Mouse (Mus musculus): ENCODE results near the gene Cmss1. TPM values are rescaled to one million over a fixed set of nuclear protein-coding genes. Genes with fewer than 3 reads are reported as not detected.

Cmss1 gene
- 50.4 and 50.5 TPM in 2 replicates for polyA plus RNA-seq (2015; fragmentation: Nextera tagmentation; extraction: Ambion mirVana)

DNA sequence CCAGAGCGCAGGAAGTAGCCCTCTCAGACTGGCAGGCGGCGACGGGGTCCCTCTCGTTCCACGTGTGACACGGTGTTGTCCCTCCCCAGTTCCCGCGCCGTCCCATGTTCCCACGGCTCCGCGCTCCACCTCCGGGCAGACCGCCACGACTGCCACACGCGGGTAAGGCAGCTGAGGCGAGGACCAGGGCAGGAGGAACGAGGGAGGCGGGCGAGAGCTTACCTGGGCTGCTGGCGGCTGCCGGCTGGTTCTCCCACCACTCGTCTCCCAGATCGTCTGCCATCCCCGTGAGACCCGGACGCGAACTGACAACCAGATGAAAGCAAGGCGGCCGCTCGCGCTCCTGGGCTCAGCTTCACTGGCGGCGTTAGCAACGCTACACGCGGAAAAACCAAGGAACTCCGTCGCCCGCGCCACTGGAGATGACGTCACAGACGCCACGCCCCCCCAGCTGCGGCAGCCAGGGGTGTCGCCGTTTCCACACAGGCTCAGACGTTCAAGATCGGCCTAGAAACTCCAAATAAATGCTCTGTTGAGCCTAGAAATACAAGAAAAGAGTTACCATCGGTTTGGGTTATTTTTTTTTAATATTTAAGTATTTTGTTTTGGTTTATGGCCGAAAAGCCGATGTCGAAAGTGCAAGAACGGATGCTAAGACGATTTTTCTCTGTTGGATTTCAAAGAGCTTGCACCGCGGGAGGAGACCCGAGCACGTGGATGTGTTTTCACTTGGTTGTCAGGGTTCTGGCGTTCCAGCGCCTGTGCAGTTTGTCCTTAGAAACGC lies at the start of gene Cmss1:
Cmss1 (minus strand) TSS at position 421 of the 784 bp plus-strand sequence.
- Histone ChIP-seq H3K27me3 (ENCODE audit: insufficient read depth, low read length) (no peaks in the 10 kb centered on the region), H3K4me3 (replicated peaks; ENCODE audit: low read depth, low read length) (peak within 1 kb of the TSS; percentile 90), H3K9ac (ENCODE audit: low read depth, low read length) (peak within 1 kb of the TSS; percentile 77), H3K9me3 (replicated peaks; ENCODE audit: low read length) (no peaks in the 10 kb centered on the region), H3K36me3 (ENCODE audit: insufficient read depth, low read length) (no peaks in the 10 kb centered on the region), H3K27ac (peak within 1 kb of the TSS; percentile 55; the same call in 1 of the 2 replicates), H3K4me2 (ENCODE audit: low read length) (peak within 1 kb of the TSS; percentile 93), H3K4me1 (replicated peaks; ENCODE audit: insufficient read depth, low read length) (no peaks in the 10 kb centered on the region)
- 0 out of 2 replicates have a peak, but pooled peaks have one; percentile 4 for TF ChIP-seq CTCF (IDR thresholded peaks at IDR 0.05; ENCODE audit: low read depth)
- ATAC-seq (replicated peaks; ENCODE audit: low FRiP score, low read depth) (peak; percentile 92), DNase-seq (ENCODE audit: low spot score) (peak; percentile 85)
- under 1% methylated on average over 64 of the region's 64 CpGs for WGBS

DNA sequence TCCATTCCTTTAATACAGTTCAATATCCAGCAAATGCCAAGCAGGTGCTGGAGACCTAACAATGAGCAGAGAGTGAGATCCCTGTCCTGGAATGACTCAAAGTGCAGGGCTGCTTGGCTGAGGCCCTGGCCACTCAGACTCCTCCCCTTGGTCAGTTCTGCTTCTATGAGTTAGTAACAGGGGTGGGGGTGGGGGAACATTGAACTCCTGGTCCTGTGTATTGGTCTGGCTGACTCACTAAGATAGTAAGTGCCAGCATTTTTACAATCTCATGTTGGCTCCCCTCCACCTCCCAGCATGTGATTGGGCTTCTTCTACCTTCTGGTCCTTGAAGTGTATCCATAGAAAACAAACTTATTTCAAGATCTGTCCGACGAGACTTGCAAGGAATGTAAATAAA lies 43.2 kb upstream of the Cmss1 start:
- ATAC-seq (replicated peaks; ENCODE audit: low FRiP score, low read depth) (peak; percentile 77), DNase-seq (ENCODE audit: low spot score) (peak; percentile 25)
- no peaks in the 10 kb centered on the region for H3K9me3 ChIP-seq (replicated peaks; ENCODE audit: low read length)
- no peak overlapping the region for H3K27ac ChIP-seq
- no peaks in the 10 kb centered on the region for H3K27me3 ChIP-seq (ENCODE audit: insufficient read depth, low read length)
- no peaks in the 10 kb centered on the region for H3K36me3 ChIP-seq (ENCODE audit: insufficient read depth, low read length)
- no peaks in the 10 kb centered on the region for H3K4me1 ChIP-seq (replicated peaks; ENCODE audit: insufficient read depth, low read length)
- no peak overlapping the region for H3K4me2 ChIP-seq (ENCODE audit: low read length)
- H3K9ac ChIP-seq (ENCODE audit: low read depth, low read length): no peak overlapping the region
- no peak for TF ChIP-seq CTCF (IDR thresholded peaks at IDR 0.05; ENCODE audit: low read depth)
- H3K4me3 ChIP-seq (replicated peaks; ENCODE audit: low read depth, low read length): no peak overlapping the region
- 35% methylated on average over 2 of the region's 2 CpGs for WGBS

DNA sequence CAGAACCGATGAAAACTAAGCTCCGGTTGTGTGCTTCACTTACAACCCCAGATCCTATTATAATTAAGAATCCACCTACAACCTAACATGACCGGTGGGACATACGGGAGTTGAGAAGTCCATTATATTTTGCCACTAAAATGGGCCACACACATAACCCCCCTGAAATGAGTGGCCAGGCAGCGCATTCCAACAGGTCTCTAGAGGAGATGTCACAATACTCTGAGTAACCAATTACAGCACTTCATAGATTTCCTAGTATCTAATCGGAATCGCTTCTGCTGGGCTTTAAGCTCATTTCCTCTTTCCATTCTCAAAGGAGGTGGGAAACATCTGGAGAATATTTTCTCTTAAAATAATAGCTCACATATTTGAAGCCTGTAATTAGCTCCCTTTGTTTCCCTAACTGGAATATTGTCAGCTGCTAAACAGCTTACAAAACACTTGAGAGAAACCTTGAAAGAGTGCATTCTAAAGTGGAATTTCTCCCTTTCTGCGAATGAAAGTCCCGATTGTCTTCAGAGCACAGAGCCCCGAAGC lies 34.8 kb upstream of the Cmss1 start:
- Histone ChIP-seq H3K27me3 (ENCODE audit: insufficient read depth, low read length) (no peaks in the 10 kb centered on the region), H3K36me3 (ENCODE audit: insufficient read depth, low read length) (no peaks in the 10 kb centered on the region), H3K27ac (no peak overlapping the region), H3K9ac (ENCODE audit: low read depth, low read length) (no peak overlapping the region), H3K4me1 (replicated peaks; ENCODE audit: insufficient read depth, low read length) (no peaks in the 10 kb centered on the region), H3K4me2 (ENCODE audit: low read length) (no peak overlapping the region), H3K9me3 (replicated peaks; ENCODE audit: low read length) (no peaks in the 10 kb centered on the region), H3K4me3 (replicated peaks; ENCODE audit: low read depth, low read length) (no peak overlapping the region)
- no peak for ATAC-seq (replicated peaks; ENCODE audit: low FRiP score, low read depth)
- DNase-seq (ENCODE audit: low spot score): no peak
- WGBS: 72% methylated on average over 10 of the region's 10 CpGs
- TF ChIP-seq CTCF (IDR thresholded peaks at IDR 0.05; ENCODE audit: low read depth): no peak

DNA sequence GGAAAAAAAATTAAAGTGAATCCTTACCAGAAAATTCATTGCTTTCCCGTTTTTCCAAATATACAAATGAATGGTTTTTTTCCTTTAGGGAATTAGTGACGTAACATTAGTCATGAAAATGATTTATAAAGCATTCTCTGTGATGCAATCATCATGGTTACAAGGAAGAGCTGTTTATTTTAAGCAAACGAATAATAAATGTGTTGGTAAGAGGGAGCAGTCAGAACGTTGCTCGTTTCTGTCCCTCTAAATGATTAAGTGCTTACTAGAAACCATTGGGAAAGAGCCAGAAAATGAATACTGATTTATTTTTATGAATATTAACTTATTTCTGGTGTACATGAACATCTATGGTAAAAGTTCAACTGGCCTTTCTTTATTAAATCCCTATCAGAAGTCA lies 28.1 kb upstream of the Cmss1 start:
- Histone ChIP-seq H3K9me3 (replicated peaks; ENCODE audit: low read length) (no peaks in the 10 kb centered on the region), H3K4me1 (replicated peaks; ENCODE audit: insufficient read depth, low read length) (no peaks in the 10 kb centered on the region), H3K36me3 (ENCODE audit: insufficient read depth, low read length) (no peaks in the 10 kb centered on the region), H3K4me3 (replicated peaks; ENCODE audit: low read depth, low read length) (no peak overlapping the region), H3K27me3 (ENCODE audit: insufficient read depth, low read length) (no peaks in the 10 kb centered on the region), H3K4me2 (ENCODE audit: low read length) (no peak overlapping the region), H3K9ac (ENCODE audit: low read depth, low read length) (no peak overlapping the region), H3K27ac (no peak overlapping the region)
- no peak for TF ChIP-seq CTCF (IDR thresholded peaks at IDR 0.05; ENCODE audit: low read depth)
- WGBS: 52% methylated on average over 5 of the region's 5 CpGs
- DNase-seq (ENCODE audit: low spot score): peak; percentile 39
- no peak for ATAC-seq (replicated peaks; ENCODE audit: low FRiP score, low read depth)

DNA sequence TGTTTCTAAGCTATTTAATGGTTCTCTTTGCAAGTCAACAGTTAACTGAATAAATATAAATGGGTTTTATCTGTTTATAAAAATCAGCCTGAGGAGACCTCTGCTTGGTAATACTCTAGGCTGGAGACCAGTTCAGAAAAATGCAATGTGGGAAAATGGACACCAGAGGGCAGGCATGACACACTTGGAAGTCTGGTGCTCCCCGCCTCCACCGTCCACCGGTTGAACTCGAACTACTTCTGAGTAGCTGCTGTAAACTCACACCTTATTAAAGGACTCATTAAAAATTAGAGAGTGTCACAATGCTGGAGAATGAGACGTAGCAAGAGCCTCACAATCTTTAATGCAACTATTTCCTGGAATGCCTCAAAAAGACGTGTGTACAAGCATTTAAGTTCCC lies 27.5 kb upstream of the Cmss1 start:
- Histone ChIP-seq H3K27ac (no peak overlapping the region), H3K4me3 (replicated peaks; ENCODE audit: low read depth, low read length) (no peak overlapping the region), H3K27me3 (ENCODE audit: insufficient read depth, low read length) (no peaks in the 10 kb centered on the region), H3K9me3 (replicated peaks; ENCODE audit: low read length) (no peaks in the 10 kb centered on the region), H3K4me1 (replicated peaks; ENCODE audit: insufficient read depth, low read length) (no peaks in the 10 kb centered on the region), H3K4me2 (ENCODE audit: low read length) (no peak overlapping the region), H3K9ac (ENCODE audit: low read depth, low read length) (no peak overlapping the region), H3K36me3 (ENCODE audit: insufficient read depth, low read length) (no peaks in the 10 kb centered on the region)
- peak; percentile 89 for TF ChIP-seq CTCF (IDR thresholded peaks at IDR 0.05; ENCODE audit: low read depth)
- DNase-seq (ENCODE audit: low spot score): peak; percentile 82
- ATAC-seq (replicated peaks; ENCODE audit: low FRiP score, low read depth): peak; percentile 29; the same call in 1 of the 2 replicates
- 11% methylated on average over 6 of the region's 6 CpGs for whole genome bisulfite sequencing

DNA sequence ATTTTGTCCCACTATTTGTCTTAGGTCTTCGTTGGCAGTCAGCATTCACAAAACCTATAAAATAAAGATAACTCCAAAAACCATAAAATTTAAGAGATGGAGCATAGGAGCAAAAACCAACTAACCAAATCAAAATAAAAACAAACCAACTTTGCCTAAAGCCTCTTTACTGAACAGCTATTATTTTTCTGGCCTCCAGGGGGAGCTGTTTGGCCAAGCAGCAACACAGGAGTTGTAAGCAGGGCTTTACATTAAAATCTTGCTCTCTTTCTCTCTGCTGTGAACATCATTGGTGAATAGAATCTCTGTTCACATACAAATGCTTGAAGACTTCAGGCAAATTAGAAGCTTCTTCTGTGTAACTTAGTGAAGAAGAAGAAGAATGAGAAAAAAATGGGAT lies 5.1 kb upstream of the Cmss1 start:
- Histone ChIP-seq H3K4me1 (replicated peaks; ENCODE audit: insufficient read depth, low read length) (no peaks in the 10 kb centered on the region), H3K9me3 (replicated peaks; ENCODE audit: low read length) (no peaks in the 10 kb centered on the region), H3K27ac (no peak overlapping the region), H3K36me3 (ENCODE audit: insufficient read depth, low read length) (no peaks in the 10 kb centered on the region), H3K4me3 (replicated peaks; ENCODE audit: low read depth, low read length) (no peak overlapping the region), H3K9ac (ENCODE audit: low read depth, low read length) (no peak overlapping the region), H3K4me2 (ENCODE audit: low read length) (no peak overlapping the region), H3K27me3 (ENCODE audit: insufficient read depth, low read length) (no peaks in the 10 kb centered on the region)
- peak; percentile 86 for TF ChIP-seq CTCF (IDR thresholded peaks at IDR 0.05; ENCODE audit: low read depth)
- WGBS: 3% methylated on average over 1 of the region's 1 CpGs
- ATAC-seq (replicated peaks; ENCODE audit: low FRiP score, low read depth) (no peak), DNase-seq (ENCODE audit: low spot score) (peak; percentile 75)

Data from kidney, postnatal 0 days (tissue).